Mouse (Mus musculus): ENCODE results near the gene Zfhx3. TPM values are rescaled to one million over a fixed set of nuclear protein-coding genes. Genes with fewer than 3 reads are reported as not detected.

Gene Zfhx3
- polyA plus RNA-seq, 2 experiments from 2014 or later, result 0.23 to 0.27 TPM

- no peak for ATAC-seq
Measured at GRCm38 (mm10) chr8:108759511-108760330, 817.3 kb downstream of the Zfhx3 start.

- ATAC-seq, result no peak
Measured at GRCm38 (mm10) chr8:108760745-108761144, 818.3 kb downstream of the Zfhx3 start.

GRCm38 (mm10) chr8:108762567-108762966 lies 820.1 kb downstream of the Zfhx3 start:
- no peak for ATAC-seq

- no peak for ATAC-seq
Measured at GRCm38 (mm10) chr8:108764403-108765194, 822.2 kb downstream of the Zfhx3 start.

- ATAC-seq, result no peak
Measured at GRCm38 (mm10) chr8:108766102-108766501, 823.7 kb downstream of the Zfhx3 start.

GRCm38 (mm10) chr8:108768051-108768450 lies 825.6 kb downstream of the Zfhx3 start:
- no peak for ATAC-seq

GRCm38 (mm10) chr8:108770334-108770733 lies 827.9 kb downstream of the Zfhx3 start:
- ATAC-seq, result no peak

GRCm38 (mm10) chr8:108773436-108773835 lies 831.0 kb downstream of the Zfhx3 start:
- no peak for ATAC-seq

GRCm38 (mm10) chr8:108778063-108778462 lies 835.6 kb downstream of the Zfhx3 start:
- ATAC-seq, result no peak

- ATAC-seq, result no peak
Measured at GRCm38 (mm10) chr8:108778551-108778950, 836.1 kb downstream of the Zfhx3 start.

GRCm38 (mm10) chr8:108780766-108781165 lies 838.3 kb downstream of the Zfhx3 start:
- no peak for ATAC-seq

- ATAC-seq, result no peak
Measured at GRCm38 (mm10) chr8:108781192-108781591, 838.7 kb downstream of the Zfhx3 start.

- no peak for ATAC-seq
Measured at GRCm38 (mm10) chr8:108783155-108783554, 840.7 kb downstream of the Zfhx3 start.

GRCm38 (mm10) chr8:108788156-108788761 lies 845.8 kb downstream of the Zfhx3 start:
- no peak for ATAC-seq

GRCm38 (mm10) chr8:108788762-108789157 lies 846.3 kb downstream of the Zfhx3 start:
- ATAC-seq, result no peak

- no peak for ATAC-seq
Measured at GRCm38 (mm10) chr8:108790559-108791293, 848.3 kb downstream of the Zfhx3 start.

- ATAC-seq, result no peak
Measured at GRCm38 (mm10) chr8:108796076-108796475, 853.6 kb downstream of the Zfhx3 start.

GRCm38 (mm10) chr8:108796882-108797281 lies 854.4 kb downstream of the Zfhx3 start:
- no peak for ATAC-seq

- no peak for ATAC-seq
Measured at GRCm38 (mm10) chr8:108798012-108798411, 855.6 kb downstream of the Zfhx3 start.

- ATAC-seq, result no peak
Measured at GRCm38 (mm10) chr8:108799250-108799649, 856.8 kb downstream of the Zfhx3 start.

GRCm38 (mm10) chr8:108800357-108800756 lies 857.9 kb downstream of the Zfhx3 start:
- ATAC-seq, result no peak

GRCm38 (mm10) chr8:108803017-108803416 lies 860.6 kb downstream of the Zfhx3 start:
- ATAC-seq, result no peak

- no peak for ATAC-seq
Measured at GRCm38 (mm10) chr8:108811694-108812093, 869.2 kb downstream of the Zfhx3 start.

Measured in CD4-positive, CD25-positive, alpha-beta regulatory T cell, adult 4 months (primary cell).